Mouse (Mus musculus) cerebellum, adult 9-11 months (tissue): ENCODE data around the gene Cd151.

ENCODE experiments used
- DNase-seq: peaks from one replicate; pipeline ENCODE4 v3.0.0; 2022

The Cd151 gene

GRCm38 (mm10) chr7:141467230-141468030 lies at the start of gene Cd151:
TSS of gene Cd151 (plus strand) at chr7:141467392.
- DNase-seq, result peak; percentile 84

GRCm38 (mm10) chr7:141417731-141418681 lies 49.2 kb upstream of the Cd151 start:
- no peak for DNase-seq

- DNase-seq, result peak; percentile 57
Observed at GRCm38 (mm10) chr7:141418970-141419369, 48.2 kb upstream of the Cd151 start.

- DNase-seq, result no peak
Observed at GRCm38 (mm10) chr7:141420030-141420702, 47.0 kb upstream of the Cd151 start.

- DNase-seq, result no peak
Observed at GRCm38 (mm10) chr7:141423811-141424210, 43.4 kb upstream of the Cd151 start.

GRCm38 (mm10) chr7:141426948-141427730 lies 40.1 kb upstream of the Cd151 start:
- DNase-seq, result peak; percentile 57

GRCm38 (mm10) chr7:141428701-141429100 lies 38.5 kb upstream of the Cd151 start:
- peak; percentile 70 for DNase-seq

GRCm38 (mm10) chr7:141429310-141429709 lies 37.9 kb upstream of the Cd151 start, which contains the start of gene Cend1:
TSS of gene Cend1 (minus strand) at chr7:141429491.
- peak; percentile 96 for DNase-seq

- DNase-seq, result peak; percentile 77
Observed at GRCm38 (mm10) chr7:141429840-141430584, 37.2 kb upstream of the Cd151 start.

GRCm38 (mm10) chr7:141430585-141431240 lies 36.5 kb upstream of the Cd151 start:
- DNase-seq, result peak; percentile 71

GRCm38 (mm10) chr7:141431434-141432185 lies 35.6 kb upstream of the Cd151 start:
- no peak for DNase-seq

GRCm38 (mm10) chr7:141432186-141432611 lies 35.0 kb upstream of the Cd151 start:
- DNase-seq, result peak; percentile 86

GRCm38 (mm10) chr7:141432741-141433516 lies 34.3 kb upstream of the Cd151 start:
- peak; percentile 98 for DNase-seq

GRCm38 (mm10) chr7:141433517-141434400 lies 33.4 kb upstream of the Cd151 start:
- DNase-seq, result peak; percentile 84

- peak; percentile 90 for DNase-seq
Observed at GRCm38 (mm10) chr7:141434464-141434863, 32.7 kb upstream of the Cd151 start.

GRCm38 (mm10) chr7:141435129-141435855 lies 31.9 kb upstream of the Cd151 start:
- DNase-seq, result peak; percentile 85

- DNase-seq, result no peak
Observed at GRCm38 (mm10) chr7:141435856-141436522, 31.2 kb upstream of the Cd151 start.
